Mouse (Mus musculus): ENCODE data around the gene Setd1a.
"Not testable (repeated sequence)": the region's sequence is repeated elsewhere in the genome, so short reads cannot be mapped to it uniquely, and the experiment has no call there.

Gene Setd1a

GRCm38 (mm10) chr7:127823236-127824171, 47.0 kb downstream of the Setd1a start:
- in situ Hi-C loops (cut with MboI; ENCODE audit: low sequenced_read_pairs) = no loop called here

- in situ Hi-C loops (cut with MboI; ENCODE audit: low sequenced_read_pairs) = no loop called here
These were observed 47.9 kb downstream of the Setd1a start, which contains the start of the genes Stx4a and Stx1b for GRCm38 (mm10) chr7:127824176-127824871. Stx4a (plus strand) TSS chr7:127824294. Stx1b (minus strand) TSS chr7:127824549.

- in situ Hi-C loops (cut with MboI; ENCODE audit: low sequenced_read_pairs) = no loop called here
These were observed 59.1 kb downstream of the Setd1a start for GRCm38 (mm10) chr7:127835550-127835949.

GRCm38 (mm10) chr7:127837473-127837872, 61.0 kb downstream of the Setd1a start:
- in situ Hi-C loops (cut with MboI; ENCODE audit: low sequenced_read_pairs) = no loop called here

- in situ Hi-C loops (cut with MboI; ENCODE audit: low sequenced_read_pairs) = not testable (repeated sequence)
These were observed 61.4 kb downstream of the Setd1a start for GRCm38 (mm10) chr7:127837878-127838277.

- in situ Hi-C loops (cut with MboI; ENCODE audit: low sequenced_read_pairs) = not testable (repeated sequence)
These were observed 63.6 kb downstream of the Setd1a start for GRCm38 (mm10) chr7:127840031-127840430.

GRCm38 (mm10) chr7:127840886-127841285, 64.4 kb downstream of the Setd1a start:
- in situ Hi-C loops (cut with MboI; ENCODE audit: low sequenced_read_pairs) = no loop called here

- in situ Hi-C loops (cut with MboI; ENCODE audit: low sequenced_read_pairs) = no loop called here
These were observed 65.0 kb downstream of the Setd1a start for GRCm38 (mm10) chr7:127841340-127842000.

GRCm38 (mm10) chr7:127842001-127842718, 65.7 kb downstream of the Setd1a start:
- in situ Hi-C loops (cut with MboI; ENCODE audit: low sequenced_read_pairs) = no loop called here

All from CH12F3 (cell line).